Mouse (Mus musculus) ES-Bruce4 (cell line): ENCODE results near the gene Wnk4. TPM values are rescaled to one million over a fixed set of nuclear protein-coding genes. Genes with fewer than 3 reads are reported as not detected.
A peak's percentile ranks its signal among the peaks of the same experiment; 100 is the strongest.
"Not testable (repeated sequence)": the region's sequence is repeated elsewhere in the genome, so short reads cannot be mapped to it uniquely, and the experiment has no call there.

Experiments used
- H3K27ac ChIP-seq: 2 replicates; pipeline ENCODE4 v1.5.1; 2012; ENCODE audit warnings: low read length, inconsistent platforms; ENCODE audit not compliant: insufficient read depth
- H3K27me3 ChIP-seq: 2 replicates; pipeline ENCODE4 v1.6.1; 2012; ENCODE audit warnings: mild to moderate bottlenecking, low read length, inconsistent platforms; ENCODE audit not compliant: control insufficient read depth, poor library complexity, insufficient read depth, severe bottlenecking
- H3K36me3 ChIP-seq: 2 replicates; pipeline ENCODE4 v1.6.1; 2012; ENCODE audit warnings: inconsistent platforms, mild to moderate bottlenecking, low read length, moderate library complexity; ENCODE audit not compliant: control insufficient read depth, poor library complexity, insufficient read depth, severe bottlenecking
- H3K4me1 ChIP-seq: one replicate; pipeline ENCODE4 v1.8.1; 2011; ENCODE audit warnings: low read length; ENCODE audit not compliant: control insufficient read depth, insufficient read depth
- H3K4me3 ChIP-seq: 2 replicates; pipeline ENCODE4 v1.5.1; 2011; ENCODE audit warnings: low read depth, mild to moderate bottlenecking, low read length
- H3K9ac ChIP-seq: 2 replicates; pipeline ENCODE4 v1.6.1; 2012; ENCODE audit warnings: low read depth, mild to moderate bottlenecking, inconsistent platforms; ENCODE audit not compliant: poor library complexity, severe bottlenecking
- H3K9me3 ChIP-seq: replicated peaks from 2 replicates; pipeline ENCODE4 v1.6.1; 2012; ENCODE audit warnings: mild to moderate bottlenecking, low read length, inconsistent platforms; ENCODE audit not compliant: control insufficient read depth, poor library complexity, insufficient read depth, severe bottlenecking
- CTCF ChIP-seq: IDR thresholded peaks from one replicate; pipeline ENCODE4 v1.8.1; 2011; ENCODE audit warnings: low read depth, low read length
- EP300 ChIP-seq: IDR thresholded peaks from 2 replicates; pipeline ENCODE4 v1.6.1; 2011; ENCODE audit warnings: low read depth, low read length; ENCODE audit not compliant: insufficient read depth
- POLR2A ChIP-seq: IDR thresholded peaks from one replicate; pipeline ENCODE4 v1.8.1; 2011; ENCODE audit warnings: low read length; ENCODE audit not compliant: insufficient read depth
- polyA plus RNA-seq: library from polyadenylated mRNA; stranded (reverse); fragments of >200 nt; gene quantifications from 2 replicates; pipeline ENCODE4 v1.2.4, GENCODE M21; 2011; ENCODE audit warnings: low read depth; ENCODE audit not compliant: missing spikeins, insufficient read depth, insufficient read length

Gene Wnk4
- polyA plus RNA-seq, 1 experiment, result 0.96 TPM

- TF ChIP-seq CTCF (no peak), EP300 (no peak), POLR2A (no peak)
- H3K27me3 ChIP-seq, result no peaks in the 10 kb centered on the region
- no peaks in the 10 kb centered on the region for H3K4me1 ChIP-seq
- H3K36me3 ChIP-seq, result peaks cover 23% of the 10 kb centered on the region
- peak overlapping the region; percentile 93 for H3K9ac ChIP-seq
- peak overlapping the region; percentile 85 for H3K27ac ChIP-seq
- peak overlapping the region; percentile 94 for H3K4me3 ChIP-seq
- 0 out of 2 replicates have a peak, but pooled peaks cover 5% of the 10 kb centered on the region for H3K9me3 ChIP-seq
Observed at GRCm38 (mm10) chr11:101315082-101315650, 54.8 kb downstream of the Wnk4 start.

- Histone ChIP-seq H3K36me3 (peaks cover 30% of the 10 kb centered on the region), H3K4me1 (no peaks in the 10 kb centered on the region)
Observed at GRCm38 (mm10) chr11:101315665-101316500, 55.5 kb downstream of the Wnk4 start, which contains the start of gene Psme3. Gene Psme3, plus strand, starts transcription at chr11:101316213.

GRCm38 (mm10) chr11:101316501-101316917 lies 56.1 kb downstream of the Wnk4 start:
- TF ChIP-seq POLR2A (no peak), EP300 (no peak), CTCF (no peak)
- H3K4me1 ChIP-seq, result no peaks in the 10 kb centered on the region
- H3K9me3 ChIP-seq, result 0 out of 2 replicates have a peak, but pooled peaks cover 5% of the 10 kb centered on the region
- no peak overlapping the region for H3K27ac ChIP-seq
- peaks cover 37% of the 10 kb centered on the region for H3K36me3 ChIP-seq
- no peaks in the 10 kb centered on the region for H3K27me3 ChIP-seq
- peak overlapping the region; percentile 93 for H3K9ac ChIP-seq
- peak overlapping the region; percentile 94 for H3K4me3 ChIP-seq

More at GRCm38 (mm10) chr11:101315665-101316500, 55.5 kb downstream of the Wnk4 start, which contains the start of gene Psme3:
- no peak for TF ChIP-seq POLR2A
- TF ChIP-seq CTCF, result no peak
- no peak for TF ChIP-seq EP300
- peak within 1 kb of the TSS; percentile 94 for H3K4me3 ChIP-seq
- no peaks in the 10 kb centered on the region for H3K27me3 ChIP-seq
- H3K27ac ChIP-seq, result peak within 1 kb of the TSS; percentile 85
- 0 out of 2 replicates have a peak, but pooled peaks cover 5% of the 10 kb centered on the region for H3K9me3 ChIP-seq
- H3K9ac ChIP-seq, result peak within 1 kb of the TSS; percentile 93

- Histone ChIP-seq H3K4me1 (peaks cover 2% of the 10 kb centered on the region), H3K27me3 (no peaks in the 10 kb centered on the region), H3K9ac (no peak overlapping the region), H3K27ac (no peak overlapping the region), H3K4me3 (no peak overlapping the region), H3K36me3 (peaks cover 62% of the 10 kb centered on the region), H3K9me3 (no peaks in the 10 kb centered on the region)
- peak; percentile 98 for TF ChIP-seq CTCF
- TF ChIP-seq EP300, result 0 out of 2 replicates have a peak, but pooled peaks have one; percentile 46
- TF ChIP-seq POLR2A, result no peak
Observed at GRCm38 (mm10) chr11:101323609-101324008, 63.2 kb downstream of the Wnk4 start.

GRCm38 (mm10) chr11:101324763-101325162 lies 64.4 kb downstream of the Wnk4 start, which contains the start of gene Aoc2:
Gene Aoc2, plus strand, starts transcription at chr11:101325063.
- H3K27me3 ChIP-seq, result no peaks in the 10 kb centered on the region
- no peaks in the 10 kb centered on the region for H3K9me3 ChIP-seq
- H3K9ac ChIP-seq, result no peak within 1 kb of the TSS
- peaks cover 51% of the 10 kb centered on the region for H3K36me3 ChIP-seq
- TF ChIP-seq POLR2A (no peak), EP300 (no peak)
- peaks cover 2% of the 10 kb centered on the region for H3K4me1 ChIP-seq
- no peak within 1 kb of the TSS for H3K27ac ChIP-seq
- no peak within 1 kb of the TSS for H3K4me3 ChIP-seq

GRCm38 (mm10) chr11:101325201-101325600 lies 64.8 kb downstream of the Wnk4 start:
- peaks cover 46% of the 10 kb centered on the region for H3K36me3 ChIP-seq
- not testable (repeated sequence) for H3K4me1 ChIP-seq

More at GRCm38 (mm10) chr11:101325201-101325600, 64.8 kb downstream of the Wnk4 start:
- not testable (repeated sequence) for H3K27me3 ChIP-seq, H3K4me3 ChIP-seq, H3K27ac ChIP-seq, H3K9me3 ChIP-seq, H3K9ac ChIP-seq
